Mouse (Mus musculus) C2C12 (cell line): Measurements from ENCODE around the gene Sirpa. TPM values are rescaled to one million over a fixed set of nuclear protein-coding genes. Genes with fewer than 3 reads are reported as not detected.

ENCODE experiments used
- H3K27me3 ChIP-seq: one replicate; pipeline ENCODE4 v1.6.1; 2011; ENCODE audit not compliant: control insufficient read depth, insufficient read depth, insufficient read length
- H3K36me3 ChIP-seq: one replicate; pipeline ENCODE4 v1.6.1; 2011; ENCODE audit not compliant: control insufficient read depth, insufficient read depth
- H3K4me3 ChIP-seq: one replicate; pipeline ENCODE4 v1.5.1; 2011; ENCODE audit warnings: mild to moderate bottlenecking, control low read depth; ENCODE audit not compliant: poor library complexity, insufficient read depth, severe bottlenecking
- H3K79me2 ChIP-seq: one replicate; pipeline ENCODE4 v1.6.1; 2011; ENCODE audit not compliant: control insufficient read depth, insufficient read depth
- H3K79me3 ChIP-seq: one replicate; pipeline ENCODE4 v1.6.1; 2011; ENCODE audit warnings: low read depth, control low read depth
- H3ac ChIP-seq: one replicate; pipeline ENCODE3; 2011; ENCODE audit warnings: low read depth; ENCODE audit not compliant: control insufficient read depth, insufficient read length
- CEBPB ChIP-seq: IDR thresholded peaks from one replicate; pipeline ENCODE4 v1.6.1; 2011; ENCODE audit warnings: low read depth, mild to moderate bottlenecking, control low read depth, moderate library complexity
- CTCF ChIP-seq: IDR thresholded peaks from one replicate; pipeline ENCODE4 v1.5.1; 2011; ENCODE audit not compliant: control insufficient read depth, insufficient read depth, insufficient read length
- FOSL1 ChIP-seq: IDR thresholded peaks from one replicate; pipeline ENCODE4 v1.8.0; 2011; ENCODE audit warnings: mild to moderate bottlenecking, low read length; ENCODE audit not compliant: poor library complexity, insufficient read depth, severe bottlenecking
- MAX ChIP-seq: IDR thresholded peaks from one replicate; pipeline ENCODE4 v1.6.1; 2011; ENCODE audit warnings: mild to moderate bottlenecking, control low read depth
- MYOD1 ChIP-seq: IDR thresholded peaks from one replicate; pipeline ENCODE4 v1.6.1; 2011; ENCODE audit warnings: low read depth; ENCODE audit not compliant: control insufficient read depth, insufficient read length
- MYOG ChIP-seq: IDR thresholded peaks from one replicate; pipeline ENCODE4 v1.6.1; 2011; ENCODE audit not compliant: control insufficient read depth, insufficient read length; ENCODE audit errors: extremely low read depth
- USF1 ChIP-seq: IDR thresholded peaks from one replicate; pipeline ENCODE4 v1.6.1; 2011; ENCODE audit warnings: low read depth, mild to moderate bottlenecking, control low read depth, moderate library complexity
- polyA plus RNA-seq: library from polyadenylated mRNA; unstranded; fragments of >200 nt; fragmentation: generic; extraction: Trizol; gene quantifications from one replicate; pipeline ENCODE4 v1.2.1, GENCODE M21; 2012; ENCODE audit warnings: missing spikeins

Gene Sirpa
- polyA plus RNA-seq, 1 experiment, result 0.12 TPM

GRCm38 (mm10) chr2:129550781-129551180 is 41.9 kb upstream of the Sirpa start:
- Histone ChIP-seq H3K36me3 (no peaks in the 10 kb centered on the region), H3ac (no peak overlapping the region), H3K79me3 (no peaks in the 10 kb centered on the region), H3K79me2 (no peaks in the 10 kb centered on the region), H3K4me3 (no peak overlapping the region), H3K27me3 (peaks cover 12% of the 10 kb centered on the region)
- TF ChIP-seq FOSL1, result no peak
- TF ChIP-seq CTCF, result no peak
- TF ChIP-seq MYOG, result no peak
- no peak for TF ChIP-seq CEBPB

DNA sequence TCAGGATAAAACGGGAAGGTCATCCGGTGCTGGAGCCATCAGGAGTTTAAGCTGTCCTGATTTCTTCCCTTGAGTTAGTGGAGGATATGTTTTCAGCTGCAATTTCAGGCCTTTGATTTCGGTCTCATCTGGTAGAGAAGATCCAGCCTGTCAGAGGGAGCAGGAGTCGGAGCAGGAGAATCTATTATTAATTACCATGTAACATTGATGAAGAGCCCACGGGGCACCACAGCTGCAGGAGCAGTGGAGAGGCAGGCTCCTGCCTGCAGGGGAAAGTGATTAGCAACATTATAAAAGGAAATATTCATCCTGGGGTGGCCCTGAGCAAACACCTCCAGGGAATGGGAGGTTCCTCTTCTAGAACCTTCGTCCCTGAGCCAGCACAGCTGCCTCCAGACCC is 36.6 kb upstream of the Sirpa start:
- H3K79me3 ChIP-seq, result no peaks in the 10 kb centered on the region

DNA sequence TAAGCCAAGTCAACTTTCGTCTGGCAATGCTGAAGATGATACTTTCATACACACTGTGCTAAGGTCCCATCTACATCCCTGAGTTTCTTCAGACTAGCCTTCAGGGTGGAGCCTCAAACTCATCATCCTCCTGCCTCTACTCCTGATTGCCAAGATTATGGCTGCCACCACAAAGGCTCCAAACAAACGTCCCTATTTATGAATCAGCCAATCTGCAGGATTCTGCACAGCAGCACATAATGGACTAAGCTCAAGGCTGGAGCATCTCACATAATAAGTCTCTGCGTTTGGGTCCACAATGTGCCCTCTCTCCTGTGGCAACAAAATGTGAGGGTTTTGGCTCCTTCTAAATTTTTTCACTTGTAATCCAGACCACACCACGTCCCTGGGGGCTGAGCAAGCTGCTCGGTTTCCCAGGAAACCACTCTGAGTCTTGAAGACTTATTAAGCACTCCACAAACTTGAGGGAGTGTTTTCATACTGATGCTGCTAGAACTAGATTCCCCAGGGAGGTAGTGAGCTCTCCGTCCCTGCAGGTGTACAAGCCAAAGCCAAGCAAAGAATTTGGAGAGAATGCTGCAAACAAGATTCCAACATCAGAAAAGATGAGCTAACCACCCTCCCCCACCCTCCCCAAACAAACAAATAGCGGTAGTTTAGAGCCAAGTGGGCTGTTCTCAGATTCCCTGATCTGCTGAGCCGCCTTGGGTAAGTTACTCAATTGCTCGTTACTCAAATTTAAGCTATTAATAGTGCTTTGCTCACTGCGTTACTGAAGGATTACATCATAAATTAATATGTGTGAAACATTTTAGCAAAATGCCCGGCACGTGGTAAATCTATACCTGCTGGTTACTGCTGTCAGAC is 34.4 kb upstream of the Sirpa start:
- Histone ChIP-seq H3K79me3 (no peaks in the 10 kb centered on the region), H3K79me2 (no peaks in the 10 kb centered on the region), H3K27me3 (peaks cover 10% of the 10 kb centered on the region), H3K36me3 (no peaks in the 10 kb centered on the region), H3K4me3 (no peak overlapping the region), H3ac (no peak overlapping the region)
- TF ChIP-seq CEBPB (no peak), USF1 (no peak), MYOD1 (no peak), CTCF (no peak), FOSL1 (no peak), MYOG (no peak), MAX (no peak)

More for the DNA sequence above, 36.6 kb upstream of the Sirpa start:
- no peak overlapping the region for H3ac ChIP-seq
- no peak for TF ChIP-seq CEBPB
- no peak for TF ChIP-seq USF1
- no peaks in the 10 kb centered on the region for H3K36me3 ChIP-seq
- no peaks in the 10 kb centered on the region for H3K79me2 ChIP-seq
- peaks cover 7% of the 10 kb centered on the region for H3K27me3 ChIP-seq
- no peak overlapping the region for H3K4me3 ChIP-seq

GRCm38 (mm10) chr2:129558875-129559219 is 33.8 kb upstream of the Sirpa start:
- Histone ChIP-seq H3K79me3 (no peaks in the 10 kb centered on the region), H3K36me3 (no peaks in the 10 kb centered on the region), H3K27me3 (peaks cover 10% of the 10 kb centered on the region), H3K79me2 (no peaks in the 10 kb centered on the region), H3ac (no peak overlapping the region), H3K4me3 (no peak overlapping the region)
- TF ChIP-seq USF1 (no peak), MYOD1 (no peak), MYOG (no peak), MAX (no peak), CTCF (no peak)

DNA sequence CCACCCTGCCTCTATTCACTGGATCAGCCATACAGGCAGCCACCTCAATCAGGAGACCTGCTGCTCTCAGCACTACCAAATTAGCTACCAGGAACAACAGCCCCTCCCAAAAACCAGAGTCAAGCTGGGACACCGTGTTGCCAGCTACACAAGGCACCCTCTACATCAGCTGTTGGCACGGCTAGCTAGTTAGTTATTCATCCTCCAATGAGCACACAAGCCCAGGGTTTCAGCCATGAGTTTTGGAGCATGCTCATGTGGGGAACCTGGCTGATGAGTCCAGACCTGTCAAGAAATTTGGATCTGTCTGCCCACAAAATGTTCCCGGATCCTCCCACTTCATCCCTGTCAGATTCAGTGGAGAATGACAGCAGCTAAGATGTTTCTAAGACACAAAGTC is 30.8 kb upstream of the Sirpa start:
- Histone ChIP-seq H3K79me3 (no peaks in the 10 kb centered on the region), H3K27me3 (peaks cover 18% of the 10 kb centered on the region), H3K79me2 (no peaks in the 10 kb centered on the region), H3K36me3 (no peaks in the 10 kb centered on the region), H3ac (no peak overlapping the region), H3K4me3 (no peak overlapping the region)
- TF ChIP-seq CTCF (no peak), MYOG (no peak), USF1 (no peak), FOSL1 (no peak), CEBPB (no peak), MAX (no peak), MYOD1 (no peak)

GRCm38 (mm10) chr2:129563944-129564709 is 28.5 kb upstream of the Sirpa start:
- Histone ChIP-seq H3K79me2 (no peaks in the 10 kb centered on the region), H3K79me3 (no peaks in the 10 kb centered on the region), H3K27me3 (peaks cover 19% of the 10 kb centered on the region), H3K36me3 (no peaks in the 10 kb centered on the region), H3ac (no peak overlapping the region), H3K4me3 (no peak overlapping the region)
- TF ChIP-seq CTCF (no peak), USF1 (no peak), MAX (no peak), FOSL1 (no peak), MYOG (no peak), MYOD1 (no peak), CEBPB (no peak)
